Mouse (Mus musculus): Measurements from ENCODE around the gene Ppp1r3g. TPM values are rescaled to one million over a fixed set of nuclear protein-coding genes. Genes with fewer than 3 reads are reported as not detected.

Ppp1r3g gene
- polyA plus RNA-seq, 1 experiment from 2014 or later, result 2.9 TPM

- Histone ChIP-seq H3K4me3 (ENCODE audit: low read depth, low read length) (no peak overlapping the region), H3K4me1 (replicated peaks; ENCODE audit: control insufficient read depth, insufficient read depth, low read length) (no peaks in the 10 kb centered on the region), H3K9ac (ENCODE audit: low read length) (no peak overlapping the region), H3K36me3 (ENCODE audit: control insufficient read depth, insufficient read depth, low read length) (no peaks in the 10 kb centered on the region), H3K9me3 (ENCODE audit: control insufficient read depth, low read length) (no peaks in the 10 kb centered on the region), H3K27me3 (ENCODE audit: control insufficient read depth, insufficient read depth, low read length) (no peaks in the 10 kb centered on the region), H3K27ac (ENCODE audit: low read depth, low read length) (no peak overlapping the region), H3K4me2 (ENCODE audit: low read depth, low read length, severe bottlenecking) (no peak overlapping the region)
- ATAC-seq (replicated peaks; ENCODE audit: low FRiP score) (no peak), DNase-seq (ENCODE audit: low spot score) (no peak)
- 78% methylated on average over 2 of the region's 2 CpGs for WGBS
These were observed 51.3 kb downstream of the Ppp1r3g start for GRCm38 (mm10) chr13:36009981-36010380.

- H3K36me3 ChIP-seq (ENCODE audit: control insufficient read depth, insufficient read depth, low read length), result no peaks in the 10 kb centered on the region
- no peak overlapping the region for H3K4me2 ChIP-seq (ENCODE audit: low read depth, low read length, severe bottlenecking)
- H3K27me3 ChIP-seq (ENCODE audit: control insufficient read depth, insufficient read depth, low read length), result no peaks in the 10 kb centered on the region
- H3K4me3 ChIP-seq (ENCODE audit: low read depth, low read length), result no peak overlapping the region
- H3K27ac ChIP-seq (ENCODE audit: low read depth, low read length), result no peak overlapping the region
- H3K9ac ChIP-seq (ENCODE audit: low read length), result no peak overlapping the region
- H3K9me3 ChIP-seq (ENCODE audit: control insufficient read depth, low read length), result no peaks in the 10 kb centered on the region
- ATAC-seq (replicated peaks; ENCODE audit: low FRiP score), result no peak
- no peaks in the 10 kb centered on the region for H3K4me1 ChIP-seq (replicated peaks; ENCODE audit: control insufficient read depth, insufficient read depth, low read length)
- WGBS, result 73% methylated on average over 3 of the region's 3 CpGs
- DNase-seq (ENCODE audit: low spot score), result no peak
These were observed 57.0 kb downstream of the Ppp1r3g start for GRCm38 (mm10) chr13:36015636-36016035.

- no peaks in the 10 kb centered on the region for H3K9me3 ChIP-seq (ENCODE audit: control insufficient read depth, low read length)
- H3K9ac ChIP-seq (ENCODE audit: low read length), result no peak overlapping the region
- no peaks in the 10 kb centered on the region for H3K36me3 ChIP-seq (ENCODE audit: control insufficient read depth, insufficient read depth, low read length)
- no peak overlapping the region for H3K4me2 ChIP-seq (ENCODE audit: low read depth, low read length, severe bottlenecking)
- WGBS, result 93% methylated on average over 2 of the region's 2 CpGs
- no peak for DNase-seq (ENCODE audit: low spot score)
- no peak overlapping the region for H3K27ac ChIP-seq (ENCODE audit: low read depth, low read length)
- ATAC-seq (replicated peaks; ENCODE audit: low FRiP score), result no peak
- H3K4me3 ChIP-seq (ENCODE audit: low read depth, low read length), result no peak overlapping the region
- no peaks in the 10 kb centered on the region for H3K4me1 ChIP-seq (replicated peaks; ENCODE audit: control insufficient read depth, insufficient read depth, low read length)
- no peaks in the 10 kb centered on the region for H3K27me3 ChIP-seq (ENCODE audit: control insufficient read depth, insufficient read depth, low read length)
These were observed 59.4 kb downstream of the Ppp1r3g start for GRCm38 (mm10) chr13:36018017-36018416.

- H3K4me1 ChIP-seq (replicated peaks; ENCODE audit: control insufficient read depth, insufficient read depth, low read length), result no peaks in the 10 kb centered on the region
- ATAC-seq (replicated peaks; ENCODE audit: low FRiP score), result 0 out of 2 replicates have a peak, but pooled peaks have one; percentile 46
- H3K9me3 ChIP-seq (ENCODE audit: control insufficient read depth, low read length), result no peaks in the 10 kb centered on the region
- H3K27ac ChIP-seq (ENCODE audit: low read depth, low read length), result no peak overlapping the region
- no peak overlapping the region; the same call in 1 of the 2 replicates for H3K9ac ChIP-seq (ENCODE audit: low read length)
- no peak overlapping the region for H3K4me2 ChIP-seq (ENCODE audit: low read depth, low read length, severe bottlenecking)
- no peak overlapping the region for H3K4me3 ChIP-seq (ENCODE audit: low read depth, low read length)
- DNase-seq (ENCODE audit: low spot score), result peak; percentile 59
- no peaks in the 10 kb centered on the region for H3K27me3 ChIP-seq (ENCODE audit: control insufficient read depth, insufficient read depth, low read length)
- no peaks in the 10 kb centered on the region for H3K36me3 ChIP-seq (ENCODE audit: control insufficient read depth, insufficient read depth, low read length)
- WGBS, result 63% methylated on average over 10 of the region's 10 CpGs
These were observed 61.0 kb downstream of the Ppp1r3g start for GRCm38 (mm10) chr13:36019309-36020274.

Other genes starting within 250 kb of the Ppp1r3g start
- gene Rpp40, start 52.5 kb upstream of the Ppp1r3g start, polyA plus RNA-seq (2014; fragmentation: Nextera tagmentation; extraction: Ambion mirVana), result 19.8 and 21.7 TPM in 2 replicates
- 29.2 and 31.7 TPM in 2 replicates for gene Fars2, start 158.6 kb downstream of the Ppp1r3g start, polyA plus RNA-seq (2014; fragmentation: Nextera tagmentation; extraction: Ambion mirVana)
- gene Lyrm4, start 158.7 kb downstream of the Ppp1r3g start, polyA plus RNA-seq (2014; fragmentation: Nextera tagmentation; extraction: Ambion mirVana), result 23.2 and 25.8 TPM in 2 replicates